Mouse (Mus musculus): ENCODE results near the gene Uqcrq.

DNA sequence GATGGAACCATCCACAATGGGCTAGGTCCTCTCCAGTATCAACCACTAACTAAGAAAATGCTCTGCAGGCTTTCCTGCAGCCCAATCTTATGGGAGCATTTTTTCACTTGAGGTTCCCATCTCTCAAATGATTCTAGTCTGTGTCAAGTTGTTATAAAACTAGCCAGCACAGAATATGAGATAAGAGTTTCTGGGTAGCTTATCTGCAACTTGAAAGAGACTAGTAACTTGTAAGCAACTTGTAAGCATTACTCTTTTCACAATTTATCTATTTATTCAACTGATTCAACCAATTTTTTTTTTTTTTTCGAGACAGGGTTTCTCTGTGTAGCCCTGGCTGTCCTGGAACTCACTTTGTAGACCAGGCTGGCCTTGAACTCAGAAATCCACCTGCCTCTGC lies 27.0 kb downstream of the Uqcrq start:
- TF ChIP-seq CTCF (IDR thresholded peaks at IDR 0.05) = no peak
- no peak for TF ChIP-seq POLR2A (IDR thresholded peaks at IDR 0.05; ENCODE audit: insufficient read depth, low read depth, low read length)

Data from heart, adult 2 months (tissue).